Mouse (Mus musculus) brain, embryonic 14.5 days (tissue): ENCODE measurements around the gene Tas1r3.

ENCODE experiments used
- CTCF ChIP-seq: fragments of 200-500 bp; IDR thresholded peaks from 2 replicates; pipeline ENCODE4 v1.5.1; 2012; ENCODE audit warnings: inconsistent platforms, mild to moderate bottlenecking, moderate library complexity, borderline replicate concordance; ENCODE audit not compliant: insufficient read depth, insufficient read length; ENCODE audit errors: extremely low read depth
- POLR2A ChIP-seq: fragments of 200-500 bp; IDR thresholded peaks from 2 replicates; pipeline ENCODE4 v1.6.1; 2012; ENCODE audit warnings: mild to moderate bottlenecking, inconsistent platforms, borderline replicate concordance; ENCODE audit not compliant: poor library complexity, insufficient read depth, insufficient read length, severe bottlenecking; ENCODE audit errors: extremely low read depth

DNA sequence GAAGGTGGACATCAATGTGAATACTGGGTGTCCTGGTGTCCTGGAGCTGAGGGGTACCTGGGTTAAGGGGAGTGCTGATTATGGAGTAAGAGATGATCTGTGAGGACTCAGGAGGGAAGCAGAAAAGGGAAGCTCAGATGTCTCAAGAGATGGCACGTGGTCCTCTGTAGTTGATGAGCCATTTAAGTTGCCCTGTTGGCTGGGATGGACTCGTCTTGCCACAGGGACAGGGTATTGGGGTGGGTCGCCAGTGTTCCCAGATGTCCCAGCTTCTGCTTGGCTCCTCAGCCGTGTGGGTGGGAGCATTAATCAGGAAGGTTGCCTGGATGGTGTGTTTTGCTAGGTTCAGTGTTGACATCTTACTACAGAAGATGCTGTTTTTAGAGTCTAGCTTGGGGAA, 29.9 kb downstream of the Tas1r3 start:
- no peak for TF ChIP-seq CTCF
- TF ChIP-seq POLR2A = no peak
